Mouse (Mus musculus): ENCODE measurements around the gene Olfr659. TPM values are rescaled to one million over a fixed set of nuclear protein-coding genes. Genes with fewer than 3 reads are reported as not detected.

Gene Olfr659
- not detected for polyA plus RNA-seq (2017; shearing (Covaris generic))

DNA sequence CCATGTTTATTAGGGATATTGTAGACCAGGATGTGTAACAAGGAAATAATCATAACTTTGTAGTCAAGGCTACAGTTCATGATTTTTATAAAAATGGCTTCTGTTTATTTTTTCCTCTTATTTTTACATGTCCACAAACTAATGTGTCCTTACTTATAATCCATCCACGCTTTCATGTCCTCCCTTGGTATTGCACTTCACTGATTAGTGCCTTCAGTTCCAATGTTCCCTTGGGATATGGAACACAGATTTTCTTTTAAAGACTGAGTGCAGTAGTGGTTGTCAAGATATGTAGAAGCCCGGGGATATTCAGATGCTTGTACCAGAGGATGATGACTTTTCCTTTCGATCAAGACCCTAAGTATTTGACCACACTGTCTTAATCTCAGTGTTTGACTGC is at the start of gene Olfr659:
Gene Olfr659 (plus strand): TSS at position 301 of the 400 bp plus-strand sequence.

DNA sequence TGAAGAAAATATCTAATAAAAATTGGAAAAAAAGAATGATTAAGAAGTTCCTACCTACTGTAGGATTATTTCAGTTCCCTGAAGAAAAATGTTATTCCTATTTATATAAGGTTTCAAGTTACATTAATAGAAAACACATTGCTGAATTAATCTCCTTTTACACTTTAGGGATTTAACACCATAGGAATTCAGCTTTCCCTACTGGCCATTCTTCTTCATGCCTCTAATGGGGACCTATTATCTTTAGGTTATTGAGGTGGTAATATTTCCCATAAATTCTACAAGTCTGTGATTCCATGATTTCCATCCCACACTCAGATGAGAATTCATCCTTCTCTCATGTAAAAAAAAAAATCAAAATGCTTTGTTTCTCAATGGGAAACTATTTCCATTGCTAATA is 42.1 kb upstream of the Olfr659 start, which contains the start of gene Olfr657:
Gene Olfr657 (plus strand): TSS at position 301 of the 400 bp plus-strand sequence.

DNA sequence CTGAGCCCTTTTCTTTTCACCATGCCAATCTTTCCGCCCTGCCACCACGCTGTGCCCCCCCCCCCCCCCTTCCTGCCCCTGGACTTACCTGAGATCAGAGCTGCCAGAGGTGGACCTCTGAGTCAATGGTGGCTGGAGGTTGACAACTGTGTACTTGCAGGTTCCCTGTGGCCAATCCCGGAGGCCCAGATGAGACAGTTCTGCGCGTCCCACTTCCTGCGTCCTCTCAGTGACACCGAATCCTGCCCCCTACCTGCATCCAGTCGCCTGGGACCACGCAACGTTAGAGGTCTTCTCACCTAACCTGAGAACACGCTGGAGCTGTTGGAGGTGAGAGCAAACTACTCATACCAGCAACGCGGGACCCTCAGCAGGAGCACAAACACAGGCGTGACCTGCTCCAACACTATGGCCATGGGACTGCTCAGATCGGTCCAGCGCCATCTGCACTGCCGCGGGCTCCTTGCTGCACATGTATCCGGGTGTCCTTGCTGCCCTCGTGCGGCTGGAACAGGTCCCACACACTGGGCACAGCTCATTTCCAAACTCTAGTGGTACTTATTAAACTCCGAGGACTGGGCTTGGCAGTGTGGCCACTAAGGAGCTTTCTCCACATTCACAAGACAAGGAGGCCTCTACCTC is 19.6 kb upstream of the Olfr659 start, which contains the start of gene Olfr658:
Gene Olfr658 (minus strand): TSS at position 465 of the 642 bp plus-strand sequence.

DNA sequence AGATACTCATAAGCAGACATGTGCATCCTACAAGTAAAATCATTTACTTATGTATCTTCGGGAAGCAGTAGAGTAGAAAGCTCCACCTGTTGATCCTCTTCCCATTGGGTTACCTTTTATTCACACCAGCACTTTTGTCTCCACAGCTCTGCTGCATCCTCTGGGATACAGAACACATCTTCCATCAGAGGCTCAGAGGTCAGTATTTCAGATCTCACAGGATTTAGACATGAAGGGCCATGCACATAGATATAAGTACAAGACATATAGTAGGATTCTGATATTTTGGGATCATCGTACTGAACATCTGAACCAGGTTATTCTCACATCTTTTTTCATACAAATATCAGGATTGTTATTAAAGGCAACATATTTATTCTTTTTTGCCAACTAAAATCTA is 19.6 kb downstream of the Olfr659 start, which contains the start of gene Olfr661:
Gene Olfr661 (plus strand): TSS at position 301 of the 400 bp plus-strand sequence.

Other genes starting within 250 kb of the Olfr659 start
- gene Trim30a, start 201.6 kb upstream of the Olfr659 start, polyA plus RNA-seq (2017; shearing (Covaris generic)) = 72.6 TPM
- 29.7 TPM for gene Trim30d, start 158.9 kb upstream of the Olfr659 start, polyA plus RNA-seq (2017; shearing (Covaris generic))
- gene Olfr651, start 116.6 kb upstream of the Olfr659 start, polyA plus RNA-seq (2017; shearing (Covaris generic)) = not detected
- not detected for gene Olfr652, start 105.9 kb upstream of the Olfr659 start, polyA plus RNA-seq (2017; shearing (Covaris generic))
- gene Olfr653, start 89.4 kb upstream of the Olfr659 start, polyA plus RNA-seq (2017; shearing (Covaris generic)) = not detected
- gene Olfr654, start 79.7 kb upstream of the Olfr659 start, polyA plus RNA-seq (2017; shearing (Covaris generic)) = not detected
- gene Olfr655, start 65.0 kb upstream of the Olfr659 start, polyA plus RNA-seq (2017; shearing (Covaris generic)) = not detected
- not detected for gene Olfr656, start 52.8 kb upstream of the Olfr659 start, polyA plus RNA-seq (2017; shearing (Covaris generic))
- not detected for gene Olfr657, start 42.0 kb upstream of the Olfr659 start, polyA plus RNA-seq (2017; shearing (Covaris generic))
- not detected for gene Olfr658, start 19.4 kb upstream of the Olfr659 start, polyA plus RNA-seq (2017; shearing (Covaris generic))
- gene Olfr661, start 19.7 kb downstream of the Olfr659 start, polyA plus RNA-seq (2017; shearing (Covaris generic)) = not detected
- gene Usp17le, start 110.7 kb downstream of the Olfr659 start, polyA plus RNA-seq (2017; shearing (Covaris generic)) = not detected
- gene Usp17lb, start 175.8 kb downstream of the Olfr659 start, polyA plus RNA-seq (2017; shearing (Covaris generic)) = not detected
- gene Usp17la, start 190.3 kb downstream of the Olfr659 start, polyA plus RNA-seq (2017; shearing (Covaris generic)) = not detected
- gene Olfr665, start 211.3 kb downstream of the Olfr659 start, polyA plus RNA-seq (2017; shearing (Covaris generic)) = not detected
- not detected for gene Olfr666, start 229.2 kb downstream of the Olfr659 start, polyA plus RNA-seq (2017; shearing (Covaris generic))

All from CD4-positive, CD25-positive, alpha-beta regulatory T cell, adult 9 weeks (primary cell).